Mouse (Mus musculus): ENCODE results near the gene Fxyd3. TPM values are rescaled to one million over a fixed set of nuclear protein-coding genes. Genes with fewer than 3 reads are reported as not detected.
A peak's percentile ranks its signal among the peaks of the same experiment; 100 is the strongest.

Fxyd3 gene
- total RNA-seq, 2 experiments from 2014 or later: 1.7 TPM; not detected in 1

DNA sequence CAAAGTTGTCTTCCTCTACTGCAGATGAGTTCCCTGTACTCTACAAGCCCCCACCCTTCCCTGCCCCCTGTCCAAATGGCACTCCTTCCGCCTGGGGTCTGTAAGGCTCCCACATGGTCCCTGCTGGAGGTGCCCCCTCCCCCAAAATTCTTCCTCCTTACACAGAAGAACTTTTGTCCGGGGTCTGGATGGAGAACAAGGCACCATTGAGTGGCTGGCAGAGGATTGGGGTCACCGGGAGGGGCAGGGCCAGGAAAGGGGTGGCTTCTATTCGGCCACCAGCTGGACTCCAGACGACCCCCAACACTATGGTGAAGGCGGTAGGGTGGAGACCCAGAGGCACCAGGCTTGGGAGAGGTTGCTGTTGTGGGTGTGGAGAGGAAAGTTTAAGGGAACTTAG is 966 bp upstream of the Fxyd3 start:
- no peak for TF ChIP-seq CTCF (conservative IDR thresholded peaks at IDR 0.05)
- DNase-seq (ENCODE audit: low spot score in 2 of 2): peak; percentile 53 to 77
- peak overlapping the region; percentile 90 for H3K27ac ChIP-seq
- H3K4me3 ChIP-seq: no peak overlapping the region

DNA sequence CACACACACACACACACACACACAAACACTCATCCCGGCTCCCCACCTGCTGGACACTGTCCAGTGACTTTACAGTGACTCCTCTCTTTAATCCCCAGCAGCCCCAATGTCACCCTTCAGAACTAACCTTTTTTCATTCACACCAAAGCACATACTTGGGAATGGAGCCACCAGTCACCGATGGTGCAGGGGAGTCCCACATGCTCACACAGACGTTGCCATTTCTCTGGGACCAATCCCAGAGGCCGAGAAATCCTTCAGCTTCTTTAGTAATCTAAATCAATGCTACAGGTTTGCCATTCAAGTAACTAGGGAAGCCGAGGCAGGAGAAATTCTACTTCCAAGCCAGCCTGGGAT is 1.8 kb downstream of the Fxyd3 start:
- no peak for TF ChIP-seq CTCF (conservative IDR thresholded peaks at IDR 0.05)
- no peak overlapping the region for H3K4me3 ChIP-seq
- DNase-seq (ENCODE audit: low spot score in 2 of 2): peak; percentile 61 to 71
- 0 out of 2 replicates have a peak overlapping the region, but pooled peaks have one; percentile 19 for H3K27ac ChIP-seq

DNA sequence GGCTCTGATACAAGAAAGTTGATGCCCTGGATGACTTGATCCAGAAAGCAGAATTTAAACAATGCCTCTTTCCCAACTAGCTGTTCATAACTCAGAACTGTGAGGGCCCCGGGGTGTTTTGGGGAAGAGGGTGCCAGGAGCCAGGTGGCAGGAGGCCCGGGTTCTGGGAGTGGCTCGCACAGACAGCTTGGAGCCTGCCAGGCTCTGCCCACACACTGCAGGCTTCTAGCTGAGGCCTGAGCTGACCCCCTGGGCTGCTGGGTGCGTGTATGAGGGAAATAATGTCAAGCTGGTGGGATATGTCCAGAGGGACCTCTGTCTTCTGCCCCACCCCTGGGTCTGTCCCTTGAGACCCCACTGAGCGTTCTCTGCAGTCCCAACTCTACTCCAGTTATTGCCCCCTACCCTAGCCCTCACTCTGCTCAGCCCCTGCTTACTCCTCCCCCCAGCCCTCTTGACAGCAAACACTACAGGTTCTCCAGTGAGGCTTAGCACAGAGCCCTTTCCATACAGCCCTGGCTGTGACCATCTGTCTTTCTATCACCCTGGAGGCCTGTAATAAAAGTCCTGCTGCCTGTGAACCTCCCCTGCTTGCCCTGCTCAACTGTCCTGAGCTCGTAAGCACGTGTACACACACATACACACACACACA is 2.3 kb downstream of the Fxyd3 start:
- DNase-seq (ENCODE audit: low spot score in 2 of 2): no peak
- Histone ChIP-seq H3K4me3 (no peak overlapping the region), H3K27ac (peak overlapping the region; percentile 80)
- no peak for TF ChIP-seq CTCF (conservative IDR thresholded peaks at IDR 0.05)

DNA sequence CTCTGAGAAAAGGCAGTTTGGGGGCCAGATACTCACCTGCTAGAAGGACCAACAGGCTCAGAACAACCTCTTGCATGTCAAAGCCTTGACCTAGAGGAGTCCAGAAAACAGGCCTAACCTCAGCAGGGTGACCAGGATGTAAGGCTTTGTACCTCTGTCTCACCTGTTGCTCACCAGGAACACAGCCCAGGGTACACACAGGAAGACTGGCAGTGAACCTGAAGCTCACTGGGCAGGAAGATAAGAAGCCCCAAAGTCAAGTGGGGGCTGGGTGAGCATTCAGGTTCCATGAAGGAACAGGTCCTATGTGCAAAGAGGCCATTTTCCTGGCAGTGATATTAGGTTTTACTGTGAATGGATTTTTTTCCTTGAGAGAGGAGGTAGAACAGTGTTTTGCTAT is 3.0 kb downstream of the Fxyd3 start:
- TF ChIP-seq CTCF (conservative IDR thresholded peaks at IDR 0.05): no peak
- DNase-seq (ENCODE audit: low spot score in 2 of 2): no peak
- H3K4me3 ChIP-seq: no peak overlapping the region
- H3K27ac ChIP-seq: peak overlapping the region; percentile 80; the same call in 1 of the 2 replicates

DNA sequence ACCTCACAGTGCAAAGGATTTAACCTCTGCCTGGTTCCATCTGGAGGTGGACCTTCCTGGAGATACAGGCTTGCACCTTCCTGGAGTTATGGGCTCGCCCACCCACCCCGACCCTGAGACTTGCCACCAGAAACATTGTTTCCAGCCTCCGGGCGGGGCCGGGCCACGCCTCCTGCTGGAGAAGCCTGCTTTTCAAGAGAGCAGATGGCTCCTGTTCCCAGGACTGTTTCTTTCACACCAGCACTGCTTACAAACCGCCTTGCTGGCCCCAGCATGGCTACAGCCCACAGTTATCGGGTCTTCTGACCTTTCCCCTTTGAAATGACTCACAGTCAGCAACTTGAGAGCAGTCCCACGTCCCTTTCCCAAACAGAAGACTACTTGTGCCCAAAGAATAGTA is 4.2 kb downstream of the Fxyd3 start:
- no peak for DNase-seq (ENCODE audit: low spot score in 2 of 2)
- peak overlapping the region; percentile 43; the same call in 1 of the 2 replicates for H3K27ac ChIP-seq
- H3K4me3 ChIP-seq: no peak overlapping the region
- no peak for TF ChIP-seq CTCF (conservative IDR thresholded peaks at IDR 0.05)

DNA sequence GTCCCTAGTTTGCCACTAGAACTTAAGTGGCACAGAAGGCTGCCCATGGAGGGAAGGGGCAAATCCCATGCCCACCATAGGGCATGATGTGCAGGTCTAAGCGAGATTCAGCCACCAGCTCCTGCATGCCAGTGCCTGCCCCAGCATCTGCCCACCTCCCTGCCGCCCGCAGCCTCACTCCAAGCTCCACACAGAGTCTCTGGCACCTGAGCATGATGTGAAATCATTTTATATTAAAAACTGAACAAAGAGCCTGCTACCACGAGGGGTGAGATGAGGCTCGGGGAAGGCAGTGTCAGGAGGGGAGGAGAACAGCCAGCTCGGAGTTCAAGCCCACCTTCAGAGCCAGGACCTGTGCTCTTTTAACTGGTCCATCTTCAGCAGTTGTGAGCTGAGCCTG is 6.2 kb downstream of the Fxyd3 start:
- TF ChIP-seq CTCF (conservative IDR thresholded peaks at IDR 0.05): no peak

DNA sequence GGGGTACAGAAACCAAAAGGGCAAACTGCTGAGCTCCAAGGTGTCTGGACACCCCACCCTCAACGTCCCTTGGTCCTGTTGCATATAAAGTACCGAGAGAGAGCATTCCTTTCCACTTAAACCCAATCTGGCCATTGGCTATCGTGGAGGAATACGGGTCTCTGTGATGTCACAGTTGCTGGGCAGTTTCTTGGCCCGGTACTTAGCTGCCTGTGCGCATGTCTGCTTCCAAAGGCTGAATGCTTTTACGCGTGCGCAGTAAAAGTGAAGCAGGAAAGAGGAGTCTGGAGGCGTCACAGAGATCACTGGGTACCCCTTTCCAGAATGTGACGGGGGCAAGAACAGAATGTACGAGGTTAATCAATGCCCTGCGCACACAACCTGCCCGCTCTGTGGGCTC is 7.0 kb downstream of the Fxyd3 start:
- H3K4me3 ChIP-seq: no peak overlapping the region
- H3K27ac ChIP-seq: peak overlapping the region; percentile 70; the same call in 1 of the 2 replicates
- DNase-seq (ENCODE audit: low spot score in 2 of 2): no peak
- TF ChIP-seq CTCF (conservative IDR thresholded peaks at IDR 0.05): no peak

More for the DNA sequence above, 6.2 kb downstream of the Fxyd3 start:
- H3K4me3 ChIP-seq: no peak overlapping the region
- H3K27ac ChIP-seq: peak overlapping the region; percentile 70
- no peak for DNase-seq (ENCODE audit: low spot score in 2 of 2)

DNA sequence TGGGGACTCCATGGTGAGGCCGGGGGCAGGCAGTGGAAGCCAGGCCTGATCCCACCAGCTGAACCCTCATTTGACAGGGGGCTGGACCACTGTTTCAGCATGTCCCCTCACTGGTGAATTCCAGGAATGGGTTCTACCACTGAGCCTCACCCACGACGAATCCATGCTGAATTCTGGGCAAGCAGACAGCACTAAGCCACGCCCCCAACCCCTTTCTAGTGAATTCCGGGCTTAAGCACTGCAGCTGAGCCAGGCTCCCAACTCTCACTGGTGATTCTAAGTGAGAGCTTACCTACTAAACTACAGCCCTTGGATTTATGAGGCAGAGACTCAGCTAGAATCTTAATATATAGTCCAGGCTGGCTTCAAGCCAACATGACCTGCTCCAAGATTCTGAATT is 8.7 kb downstream of the Fxyd3 start:
- no peak for DNase-seq (ENCODE audit: low spot score in 2 of 2)
- TF ChIP-seq CTCF (conservative IDR thresholded peaks at IDR 0.05): no peak
- H3K4me3 ChIP-seq: no peak overlapping the region
- H3K27ac ChIP-seq: peak overlapping the region; percentile 58; the same call in 1 of the 2 replicates

DNA sequence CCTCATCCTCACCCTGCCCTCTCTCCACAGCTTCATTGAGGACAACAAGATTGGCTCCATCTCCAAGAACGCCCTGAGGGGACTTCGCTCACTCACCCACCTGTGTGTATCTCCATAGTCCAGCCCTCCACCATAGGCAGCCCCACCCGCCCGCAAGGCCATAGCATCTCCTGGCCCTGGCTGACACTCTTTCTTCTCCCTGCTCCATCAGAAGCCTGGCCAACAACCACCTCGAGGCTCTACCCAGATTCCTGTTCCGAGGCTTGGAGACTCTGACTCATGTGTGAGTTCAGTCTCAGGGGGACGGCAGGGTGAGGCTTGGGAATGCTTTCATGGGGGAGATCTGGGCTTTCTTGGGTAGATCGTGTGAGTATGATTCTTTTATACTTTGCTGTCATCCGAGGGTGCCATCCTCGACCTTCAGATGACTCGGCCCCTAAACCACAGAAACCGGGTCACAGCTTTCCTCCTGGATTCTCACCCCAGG is 13.4 kb downstream of the Fxyd3 start:
- H3K4me3 ChIP-seq: no peak overlapping the region
- no peak for DNase-seq (ENCODE audit: low spot score in 2 of 2)
- TF ChIP-seq CTCF (conservative IDR thresholded peaks at IDR 0.05): no peak
- H3K27ac ChIP-seq: no peak overlapping the region

DNA sequence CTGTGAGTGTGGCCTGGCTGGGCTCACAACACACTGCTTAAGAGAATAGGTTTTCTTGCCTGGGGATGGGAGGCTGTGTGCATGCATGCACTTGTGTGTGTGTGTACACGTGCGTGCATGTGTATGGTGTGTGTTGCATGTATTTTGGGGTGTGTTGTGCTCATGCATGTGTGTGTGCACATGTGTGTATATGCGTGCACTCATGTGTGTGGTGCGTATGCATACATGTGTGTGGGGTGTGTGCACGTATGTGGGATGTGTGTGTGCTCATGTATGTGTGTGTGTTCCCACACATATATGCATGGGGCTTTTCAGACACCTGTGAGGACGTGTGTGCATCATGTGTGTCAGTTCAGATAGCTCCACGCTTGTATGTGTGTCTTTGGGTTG is 15.9 kb downstream of the Fxyd3 start:
- peak overlapping the region; percentile 87 for H3K27ac ChIP-seq
- no peak for DNase-seq (ENCODE audit: low spot score in 2 of 2)
- peak overlapping the region; percentile 40 for H3K4me3 ChIP-seq
- no peak for TF ChIP-seq CTCF (conservative IDR thresholded peaks at IDR 0.05)

DNA sequence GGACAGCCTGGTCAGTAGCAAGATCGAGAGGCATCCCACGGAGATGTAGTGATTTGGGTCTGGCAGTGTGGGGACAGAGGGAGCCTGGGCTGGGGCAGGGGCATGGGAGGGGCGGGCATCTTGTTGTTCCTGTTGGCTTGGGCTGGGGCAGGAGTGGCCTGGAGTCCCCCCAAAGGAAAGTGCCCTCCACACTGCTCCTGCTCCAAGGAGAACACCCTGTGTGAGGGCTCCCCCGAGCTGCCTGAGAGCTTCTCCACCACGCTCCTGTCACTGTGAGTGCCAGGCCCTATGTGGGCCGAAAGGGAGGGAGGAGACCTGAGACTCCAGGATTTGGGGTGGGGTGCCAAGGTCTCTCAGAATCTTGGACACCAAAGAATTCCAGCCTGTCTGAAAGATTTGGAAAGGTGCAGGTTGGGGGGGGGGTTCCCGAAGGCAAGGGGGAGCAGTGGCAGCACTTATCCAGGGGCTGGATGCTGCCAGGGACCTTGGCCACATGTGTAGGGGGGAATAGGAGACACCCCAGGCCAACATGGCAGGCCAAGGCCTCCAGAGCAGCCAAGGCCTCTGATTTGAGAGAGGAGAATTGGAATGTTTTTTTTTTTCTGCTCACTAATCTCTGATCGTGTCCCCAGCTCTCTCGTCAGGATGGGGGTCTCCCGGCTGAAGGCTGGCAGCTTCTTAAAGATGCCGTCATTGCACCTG is 16.4 kb downstream of the Fxyd3 start:
- no peak for TF ChIP-seq CTCF (conservative IDR thresholded peaks at IDR 0.05)
- Histone ChIP-seq H3K4me3 (peak overlapping the region; percentile 40), H3K27ac (peak overlapping the region; percentile 87)
- no peak for DNase-seq (ENCODE audit: low spot score in 2 of 2)

DNA sequence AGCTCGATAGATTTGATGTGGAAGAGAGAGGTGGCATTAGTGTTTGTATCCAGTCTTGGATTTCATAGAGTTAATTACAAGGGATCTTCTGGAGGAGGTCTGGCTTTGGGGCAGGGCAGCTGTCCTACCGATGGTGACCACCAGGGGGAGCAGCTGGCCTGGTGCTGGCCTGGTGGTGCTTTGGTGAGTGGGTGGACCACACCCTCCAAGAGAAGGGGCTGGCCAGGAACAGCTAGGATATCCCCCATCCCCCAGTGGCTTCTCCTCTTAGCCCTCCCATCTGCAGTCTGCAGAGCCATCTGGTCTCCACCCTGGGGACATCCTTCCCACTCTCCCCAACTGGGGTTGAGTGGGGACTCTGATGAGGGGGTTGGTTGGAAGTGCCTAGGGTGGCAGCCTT is 17.4 kb downstream of the Fxyd3 start, which contains the start of gene Lgi4:
TSS of gene Lgi4 (plus strand) at position 235 of the 400 bp plus-strand sequence.
- TF ChIP-seq CTCF (conservative IDR thresholded peaks at IDR 0.05): peak; percentile 99
- peak within 1 kb of the TSS; percentile 40 for H3K4me3 ChIP-seq
- DNase-seq (ENCODE audit: low spot score in 2 of 2): peak; percentile 85 to 90
- peak within 1 kb of the TSS; percentile 87 for H3K27ac ChIP-seq

DNA sequence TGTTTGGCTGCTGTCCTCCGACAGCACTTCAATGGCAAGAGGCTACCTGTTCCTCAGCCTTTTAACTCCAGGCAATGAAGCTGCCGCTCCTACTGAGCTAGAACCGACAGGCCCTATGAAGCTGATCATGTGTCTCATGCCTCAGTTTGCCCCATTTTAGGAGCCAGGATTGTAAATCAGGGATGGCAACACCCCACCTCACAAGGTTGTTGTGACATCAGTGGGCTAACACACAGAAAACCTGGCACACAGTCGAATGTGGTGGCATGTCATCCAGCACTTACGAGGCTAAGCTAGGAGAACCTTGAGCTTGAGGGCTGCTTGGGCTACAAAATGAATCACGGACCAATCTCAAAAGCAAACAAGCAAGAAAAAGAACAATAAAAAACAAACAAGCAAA is 18.3 kb downstream of the Fxyd3 start:
- DNase-seq (ENCODE audit: low spot score in 2 of 2): no peak
- peak overlapping the region; percentile 18; the same call in 1 of the 2 replicates for H3K27ac ChIP-seq
- TF ChIP-seq CTCF (conservative IDR thresholded peaks at IDR 0.05): no peak
- H3K4me3 ChIP-seq: no peak overlapping the region
